Mouse (Mus musculus) stomach, embryonic 14.5 days (tissue): ENCODE measurements around the gene Krt82. TPM values are rescaled to one million over a fixed set of nuclear protein-coding genes. Genes with fewer than 3 reads are reported as not detected.

Experiments
- ATAC-seq: fragments of 200-750 bp; cut with Nextera tagmentation; 2 replicates; pipeline ENCODE4 v1.8.0; 2017; ENCODE audit warnings: low read depth, moderate TSS enrichment; ENCODE audit not compliant: insufficient number of reproducible peaks, insufficient read depth, low FRiP score
- H3K27ac ChIP-seq: fragments of 300-500 bp; sonication (generic); 2 replicates; pipeline ENCODE4 v1.5.1; 2014; ENCODE audit warnings: mild to moderate bottlenecking, low read length, moderate library complexity, mixed read lengths
- H3K27me3 ChIP-seq: fragments of 300-500 bp; sonication (generic); 2 replicates; pipeline ENCODE4 v1.6.1; 2014; ENCODE audit warnings: low read length, control low read depth, mixed read lengths; ENCODE audit not compliant: control insufficient read depth, insufficient read depth
- H3K36me3 ChIP-seq: fragments of 300-500 bp; sonication (generic); 2 replicates; pipeline ENCODE4 v1.6.1; 2014; ENCODE audit warnings: mild to moderate bottlenecking, control low read depth, low read length, moderate library complexity, mixed read lengths; ENCODE audit not compliant: control insufficient read depth, insufficient read depth
- H3K4me1 ChIP-seq: fragments of 300-500 bp; sonication (generic); 2 replicates; pipeline ENCODE4 v1.6.1; 2014; ENCODE audit warnings: low read length, control low read depth, mixed read lengths; ENCODE audit not compliant: control insufficient read depth, insufficient read depth
- H3K4me2 ChIP-seq: fragments of 300-500 bp; sonication (generic); replicated peaks from 2 replicates; pipeline ENCODE4 v1.6.1; 2014; ENCODE audit warnings: low read depth, low read length, control low read depth
- H3K4me3 ChIP-seq: fragments of 300-500 bp; sonication (generic); 2 replicates; pipeline ENCODE4 v1.5.1; 2014; ENCODE audit warnings: low read depth, low read length, control low read depth
- H3K9ac ChIP-seq: fragments of 300-500 bp; sonication (generic); replicated peaks from 2 replicates; pipeline ENCODE4 v1.6.1; 2014; ENCODE audit warnings: low read depth, mild to moderate bottlenecking, control low read depth, low read length, moderate library complexity, mixed read lengths
- H3K9me3 ChIP-seq: fragments of 300-500 bp; sonication (generic); 2 replicates; pipeline ENCODE4 v1.6.1; 2016; ENCODE audit warnings: low read depth, low read length, control low read depth; ENCODE audit not compliant: control insufficient read depth
- WGBS: fragments of 180-500 bp; shearing (Covaris S2); extraction: QIAGEN DNeasy Blood & Tissue Kit; methylation state at CpG from one replicate; pipeline ENCODE4 v1.1.7; 2014; 5-methylcytosine and 5-hydroxymethylcytosine counted together
- polyA plus RNA-seq: library from polyadenylated mRNA; unstranded; fragments of >200 nt; fragmentation: Nextera tagmentation; extraction: Ambion mirVana; gene quantifications from 2 replicates; pipeline ENCODE4 v1.2.1, GENCODE M21; 2014

The Krt82 gene
- polyA plus RNA-seq, result not detected in 2 replicates

DNA sequence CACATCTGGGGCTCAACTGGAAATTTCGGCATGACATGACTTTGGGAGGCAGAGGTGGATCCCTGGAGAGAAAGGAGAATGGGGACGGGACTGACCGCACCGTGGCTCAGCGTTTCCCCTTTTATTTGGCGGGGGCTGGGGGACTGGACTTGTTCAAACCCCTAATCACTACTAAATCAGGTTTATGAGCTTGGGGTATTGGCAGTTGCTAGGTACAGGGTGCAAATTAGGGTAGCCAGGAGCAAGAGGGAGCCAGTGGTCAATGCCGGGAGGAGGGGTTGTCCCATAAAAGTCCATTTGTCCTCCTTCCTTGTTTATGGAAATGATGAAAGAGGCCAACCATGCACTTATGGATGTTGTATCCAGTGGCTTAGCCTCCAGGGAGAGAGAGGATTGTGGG lies at the start of gene Krt82:
TSS of gene Krt82 (minus strand) at position 101 of the 400 bp plus-strand sequence.
- Histone ChIP-seq H3K4me3 (no peak within 1 kb of the TSS), H3K9me3 (no peaks in the 10 kb centered on the region), H3K9ac (no peak within 1 kb of the TSS), H3K27me3 (no peaks in the 10 kb centered on the region), H3K27ac (no peak within 1 kb of the TSS), H3K4me2 (no peak within 1 kb of the TSS), H3K36me3 (no peaks in the 10 kb centered on the region), H3K4me1 (peaks cover 7% of the 10 kb centered on the region)
- no peak for ATAC-seq
- 88% methylated on average over 7 of the region's 7 CpGs for WGBS

DNA sequence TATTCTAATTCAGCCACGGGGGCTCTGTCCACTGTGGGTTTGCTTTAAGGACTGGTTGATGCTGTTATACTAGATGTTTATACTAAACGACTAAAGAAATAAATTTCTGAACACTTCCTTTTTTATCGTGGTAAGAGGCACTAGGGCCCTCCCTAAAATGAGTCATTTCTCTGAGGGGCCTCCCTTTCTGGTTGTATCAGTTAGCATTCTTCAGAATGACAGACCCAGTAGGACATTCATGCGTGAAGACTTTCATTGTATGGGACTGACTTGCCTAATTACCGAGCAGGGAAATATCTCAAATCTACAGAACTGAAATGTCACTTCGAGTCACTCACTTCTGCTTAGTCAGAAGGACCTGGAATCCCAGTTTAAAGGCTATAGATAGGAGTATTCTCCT lies 48.7 kb upstream of the Krt82 start:
- Histone ChIP-seq H3K36me3 (no peaks in the 10 kb centered on the region), H3K4me1 (no peaks in the 10 kb centered on the region), H3K4me3 (no peak overlapping the region), H3K9ac (no peak overlapping the region), H3K27me3 (no peaks in the 10 kb centered on the region), H3K27ac (no peak overlapping the region), H3K9me3 (no peaks in the 10 kb centered on the region), H3K4me2 (no peak overlapping the region)
- 36% methylated on average over 6 of the region's 6 CpGs for WGBS
- no peak for ATAC-seq

DNA sequence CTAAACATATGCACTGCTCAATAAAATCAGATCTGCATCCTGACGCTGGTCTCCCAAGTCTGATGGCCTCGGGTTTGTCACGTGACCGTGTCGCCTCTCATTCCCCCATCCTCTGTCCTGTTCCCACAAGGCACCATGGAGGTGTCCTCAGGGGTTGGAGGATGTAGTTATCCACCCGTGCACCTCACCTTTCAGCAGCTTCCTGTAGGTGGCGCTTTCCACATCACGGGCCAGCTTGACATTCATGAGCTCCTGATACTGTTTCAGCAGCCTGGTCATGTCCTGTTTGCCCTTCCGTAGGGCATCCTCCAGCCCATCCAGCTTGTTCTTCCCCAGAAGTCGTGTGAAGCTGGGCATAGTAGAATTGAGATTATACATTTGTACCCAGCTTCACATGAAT lies 37.7 kb upstream of the Krt82 start:
- 77% methylated on average over 10 of the region's 10 CpGs for WGBS
- no peak for ATAC-seq

DNA sequence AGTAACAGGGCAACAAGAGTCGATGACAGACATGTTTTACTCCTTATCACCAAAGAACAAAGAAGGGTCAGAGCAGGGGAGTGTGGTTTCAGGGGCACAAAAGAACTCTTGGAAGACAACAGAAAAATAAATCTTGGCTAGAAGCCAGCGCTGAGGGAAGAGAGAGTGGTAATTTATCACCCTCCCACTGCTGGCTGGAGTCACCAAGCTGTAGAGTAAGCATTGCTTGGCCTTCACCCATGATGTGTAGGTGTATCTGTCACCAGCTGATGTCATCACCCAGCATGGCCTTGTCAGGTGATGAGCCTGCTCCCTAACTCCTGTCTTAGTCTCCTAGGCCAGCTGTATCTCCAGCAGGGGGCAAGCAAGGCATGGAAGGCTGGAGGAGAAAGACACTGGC lies 34.0 kb upstream of the Krt82 start:
- Histone ChIP-seq H3K9ac (no peak overlapping the region), H3K4me3 (no peak overlapping the region), H3K36me3 (no peaks in the 10 kb centered on the region), H3K27ac (no peak overlapping the region), H3K4me1 (no peaks in the 10 kb centered on the region), H3K27me3 (no peaks in the 10 kb centered on the region), H3K9me3 (no peaks in the 10 kb centered on the region), H3K4me2 (no peak overlapping the region)
- ATAC-seq, result no peak
- 20% methylated on average over 2 of the region's 2 CpGs for WGBS

More for the DNA sequence above, 37.7 kb upstream of the Krt82 start:
- no peak overlapping the region for H3K4me3 ChIP-seq
- H3K27ac ChIP-seq, result no peak overlapping the region
- H3K4me1 ChIP-seq, result no peaks in the 10 kb centered on the region
- no peaks in the 10 kb centered on the region for H3K36me3 ChIP-seq
- H3K9ac ChIP-seq, result no peak overlapping the region
- H3K27me3 ChIP-seq, result no peaks in the 10 kb centered on the region
- H3K4me2 ChIP-seq, result no peak overlapping the region
- H3K9me3 ChIP-seq, result no peaks in the 10 kb centered on the region

DNA sequence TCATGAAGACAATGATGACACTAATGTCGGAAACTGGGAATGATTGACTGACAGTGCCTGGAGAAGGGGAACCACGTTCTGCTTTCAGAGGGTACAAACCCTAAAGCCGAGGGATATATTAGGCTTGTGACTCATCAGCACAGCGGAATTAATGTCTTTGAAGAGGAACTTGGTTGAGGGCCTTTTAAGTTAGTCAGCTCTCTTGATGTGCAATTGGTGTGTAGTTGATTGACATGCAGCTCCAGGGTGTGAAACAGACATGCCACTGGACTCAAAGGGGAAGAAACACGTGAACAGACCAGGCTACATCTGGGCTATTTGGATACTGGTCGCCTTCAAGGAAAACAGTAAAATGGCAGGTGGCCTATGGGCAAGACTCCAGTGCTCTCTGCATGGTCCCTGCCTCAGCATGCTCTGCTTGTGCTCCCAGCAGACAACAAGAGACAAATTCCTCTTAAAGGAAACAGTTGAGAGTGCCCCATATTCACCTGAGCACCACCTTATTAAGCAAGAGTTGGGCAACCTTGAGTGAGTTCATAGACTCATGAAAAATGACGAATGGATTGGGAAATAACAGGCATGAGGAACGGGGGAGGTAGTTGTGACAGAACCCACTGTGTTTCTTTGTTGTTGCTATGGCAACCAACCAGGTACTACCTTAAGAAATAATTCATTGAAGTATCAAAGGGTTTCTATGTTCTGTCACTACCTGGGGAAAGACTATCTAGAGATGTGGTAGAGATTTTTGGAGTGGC lies 32.9 kb upstream of the Krt82 start:
- H3K27ac ChIP-seq, result no peak overlapping the region
- no peaks in the 10 kb centered on the region for H3K9me3 ChIP-seq
- 78% methylated on average over 8 of the region's 8 CpGs for WGBS
- no peaks in the 10 kb centered on the region for H3K4me1 ChIP-seq
- no peak overlapping the region for H3K9ac ChIP-seq
- no peak overlapping the region for H3K4me2 ChIP-seq
- no peak for ATAC-seq
- H3K36me3 ChIP-seq, result no peaks in the 10 kb centered on the region
- H3K4me3 ChIP-seq, result no peak overlapping the region
- no peaks in the 10 kb centered on the region for H3K27me3 ChIP-seq

DNA sequence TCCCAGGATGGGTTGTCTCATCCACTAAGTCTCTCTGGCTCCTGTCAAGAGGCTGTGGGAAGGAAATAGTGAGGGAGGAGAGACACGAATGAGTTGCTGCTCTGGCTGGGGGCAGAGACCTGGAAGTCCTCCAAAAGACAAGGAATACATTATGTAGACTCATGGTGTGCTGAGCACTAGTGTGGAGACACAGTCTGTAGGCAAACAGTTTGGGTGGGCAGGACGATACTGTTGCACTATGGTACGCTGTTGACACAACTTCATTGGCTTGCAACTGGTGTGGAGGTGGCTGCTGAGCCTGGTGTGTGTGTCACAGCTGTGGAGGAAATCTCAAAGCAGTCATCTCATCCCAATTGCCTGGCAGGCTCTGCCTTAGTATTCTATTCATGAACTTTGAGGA lies 31.2 kb upstream of the Krt82 start:
- no peak overlapping the region for H3K4me3 ChIP-seq
- H3K36me3 ChIP-seq, result no peaks in the 10 kb centered on the region
- no peak overlapping the region for H3K9ac ChIP-seq
- no peak overlapping the region for H3K27ac ChIP-seq
- no peaks in the 10 kb centered on the region for H3K27me3 ChIP-seq
- no peak overlapping the region for H3K4me2 ChIP-seq
- no peak for ATAC-seq
- no peaks in the 10 kb centered on the region for H3K4me1 ChIP-seq
- WGBS, result 77% methylated on average over 3 of the region's 3 CpGs
- no peaks in the 10 kb centered on the region for H3K9me3 ChIP-seq

DNA sequence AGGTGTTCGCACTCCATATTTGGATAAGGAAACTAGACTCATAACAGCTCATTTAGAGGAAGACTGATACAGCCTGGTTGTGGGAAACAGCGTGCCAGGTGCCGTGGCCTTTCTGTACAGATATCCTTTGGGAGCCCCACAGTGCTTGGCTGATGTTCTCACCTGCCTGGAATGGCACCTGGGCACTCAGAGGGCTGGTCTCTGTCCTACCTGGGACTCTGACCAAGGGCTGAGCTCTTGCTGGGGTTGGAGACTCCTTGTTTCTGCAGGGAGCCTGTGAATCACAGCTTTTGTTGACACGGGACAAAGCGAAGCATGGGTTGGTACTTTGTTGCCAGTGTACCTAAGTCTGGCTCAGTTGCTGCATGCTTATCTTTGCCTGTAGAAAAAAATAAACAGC lies 25.0 kb upstream of the Krt82 start:
- Histone ChIP-seq H3K4me3 (no peak overlapping the region), H3K27ac (no peak overlapping the region), H3K9me3 (no peaks in the 10 kb centered on the region), H3K4me1 (no peaks in the 10 kb centered on the region), H3K4me2 (no peak overlapping the region), H3K27me3 (no peaks in the 10 kb centered on the region), H3K9ac (no peak overlapping the region), H3K36me3 (no peaks in the 10 kb centered on the region)
- ATAC-seq, result no peak
- 77% methylated on average over 5 of the region's 5 CpGs for WGBS

DNA sequence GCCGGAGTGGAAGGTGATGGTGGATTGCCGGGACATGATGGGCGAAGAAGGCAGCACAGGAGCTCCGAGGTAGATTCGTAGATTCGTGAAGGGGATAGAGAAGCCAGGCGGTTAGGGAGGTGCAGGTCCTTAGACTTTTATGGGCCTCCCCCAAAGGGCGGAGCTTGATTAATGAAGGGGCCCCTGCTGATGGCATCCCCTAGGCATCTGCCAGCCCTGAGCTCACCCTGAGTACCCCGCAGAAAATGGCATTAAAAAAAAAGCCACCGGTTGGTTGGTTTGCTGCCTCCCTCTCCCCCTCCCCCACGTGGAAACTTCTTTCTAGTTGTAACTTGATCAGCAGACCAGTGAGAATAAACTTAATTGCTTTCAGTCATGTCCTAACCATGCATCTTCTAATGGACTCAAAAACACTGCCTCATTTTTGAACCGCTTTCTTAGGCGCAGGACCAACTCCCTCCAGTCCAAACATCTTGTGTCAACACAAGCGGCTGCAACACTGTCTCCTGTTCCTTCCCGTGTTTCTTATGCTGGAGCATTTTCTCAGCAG lies 23.4 kb upstream of the Krt82 start, which contains the start of gene Krt75:
TSS of gene Krt75 (minus strand) at position 109 of the 550 bp plus-strand sequence.
- Histone ChIP-seq H3K27ac (no peak within 1 kb of the TSS), H3K4me3 (no peak within 1 kb of the TSS), H3K4me1 (no peaks in the 10 kb centered on the region), H3K9me3 (no peaks in the 10 kb centered on the region), H3K36me3 (no peaks in the 10 kb centered on the region), H3K4me2 (no peak within 1 kb of the TSS), H3K27me3 (no peaks in the 10 kb centered on the region), H3K9ac (no peak within 1 kb of the TSS)
- ATAC-seq, result no peak
- WGBS, result 58% methylated on average over 15 of the region's 15 CpGs
